Mouse (Mus musculus): ENCODE measurements around the gene Cobl. TPM values are rescaled to one million over a fixed set of nuclear protein-coding genes. Genes with fewer than 3 reads are reported as not detected.

The Cobl gene
- total and polyA plus RNA-seq, 2 experiments from 2014 or later = 20.5 to 42.5 TPM

DNA sequence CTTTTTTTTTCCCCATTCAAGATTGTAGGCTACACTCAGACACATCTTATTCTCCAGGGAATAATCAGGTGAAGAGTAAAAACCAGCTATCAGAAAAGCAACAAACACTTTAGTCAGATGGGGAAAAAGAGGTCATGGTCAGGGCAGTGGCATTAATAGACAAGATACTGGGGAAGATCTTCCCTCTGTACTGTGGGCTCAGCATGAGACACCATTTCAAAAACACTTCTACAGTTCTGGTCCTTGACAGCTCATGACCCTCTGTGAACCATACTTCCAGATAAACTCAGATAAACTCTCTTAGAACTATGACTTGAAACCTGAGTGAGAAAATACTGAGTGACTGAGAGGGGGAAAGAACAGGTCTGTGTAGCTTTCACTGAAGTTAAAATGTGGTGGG lies 29.0 kb upstream of the Cobl start:
- H3K4me1 ChIP-seq (ENCODE audit: control insufficient read depth, insufficient read depth) = no peaks in the 10 kb centered on the region
- no peaks in the 10 kb centered on the region for H3K9me3 ChIP-seq (replicated peaks; ENCODE audit: control insufficient read depth, low read length)
- H3K36me3 ChIP-seq (replicated peaks; ENCODE audit: control insufficient read depth, insufficient read depth, low read length) = no peaks in the 10 kb centered on the region
- TF ChIP-seq EP300 (IDR thresholded peaks at IDR 0.05; ENCODE audit: low read depth) (no peak), CTCF (IDR thresholded peaks at IDR 0.05; ENCODE audit: low read depth) (no peak)
- no peak overlapping the region for H3K27ac ChIP-seq (ENCODE audit: low read depth)
- H3K27me3 ChIP-seq (ENCODE audit: control insufficient read depth, insufficient read depth, low read length) = no peaks in the 10 kb centered on the region
- no peak for DNase-seq (ENCODE audit: low spot score)
- no peak for ATAC-seq (ENCODE audit: insufficient read depth, low read depth)
- H3K9ac ChIP-seq (replicated peaks; ENCODE audit: low read depth, low read length) = no peak overlapping the region
- H3K4me3 ChIP-seq (ENCODE audit: low read depth, low read length) = no peak overlapping the region
- no peak overlapping the region for H3K4me2 ChIP-seq (ENCODE audit: low read depth, low read length)

- TF ChIP-seq CTCF (IDR thresholded peaks at IDR 0.05; ENCODE audit: low read depth) = no peak
- TF ChIP-seq EP300 (IDR thresholded peaks at IDR 0.05; ENCODE audit: low read depth) = no peak
- H3K27ac ChIP-seq (ENCODE audit: low read depth) = no peak overlapping the region
- H3K27me3 ChIP-seq (ENCODE audit: control insufficient read depth, insufficient read depth, low read length) = no peaks in the 10 kb centered on the region
- ATAC-seq (ENCODE audit: insufficient read depth, low read depth) (no peak), DNase-seq (ENCODE audit: low spot score) (no peak)
- H3K4me3 ChIP-seq (ENCODE audit: low read depth, low read length) = no peak overlapping the region
- H3K4me1 ChIP-seq (ENCODE audit: control insufficient read depth, insufficient read depth) = no peaks in the 10 kb centered on the region
- WGBS = 79% methylated on average over 3 of the region's 3 CpGs
- H3K36me3 ChIP-seq (replicated peaks; ENCODE audit: control insufficient read depth, insufficient read depth, low read length) = no peaks in the 10 kb centered on the region
- H3K9ac ChIP-seq (replicated peaks; ENCODE audit: low read depth, low read length) = no peak overlapping the region
- no peak overlapping the region for H3K4me2 ChIP-seq (ENCODE audit: low read depth, low read length)
- no peaks in the 10 kb centered on the region for H3K9me3 ChIP-seq (replicated peaks; ENCODE audit: control insufficient read depth, low read length)
These were observed 15.2 kb upstream of the Cobl start for GRCm38 (mm10) chr11:12479856-12480403.

GRCm38 (mm10) chr11:12474299-12474935 lies 9.7 kb upstream of the Cobl start:
- Histone ChIP-seq H3K9me3 (replicated peaks; ENCODE audit: control insufficient read depth, low read length) (no peaks in the 10 kb centered on the region), H3K4me1 (ENCODE audit: control insufficient read depth, insufficient read depth) (no peaks in the 10 kb centered on the region), H3K36me3 (replicated peaks; ENCODE audit: control insufficient read depth, insufficient read depth, low read length) (no peaks in the 10 kb centered on the region), H3K27ac (ENCODE audit: low read depth) (no peak overlapping the region), H3K4me2 (ENCODE audit: low read depth, low read length) (no peak overlapping the region), H3K4me3 (ENCODE audit: low read depth, low read length) (no peak overlapping the region), H3K27me3 (ENCODE audit: control insufficient read depth, insufficient read depth, low read length) (no peaks in the 10 kb centered on the region), H3K9ac (replicated peaks; ENCODE audit: low read depth, low read length) (no peak overlapping the region)
- TF ChIP-seq CTCF (IDR thresholded peaks at IDR 0.05; ENCODE audit: low read depth) = no peak
- no peak for TF ChIP-seq EP300 (IDR thresholded peaks at IDR 0.05; ENCODE audit: low read depth)
- 72% methylated on average over 5 of the region's 5 CpGs for WGBS
- DNase-seq (ENCODE audit: low spot score) (no peak), ATAC-seq (ENCODE audit: insufficient read depth, low read depth) (no peak)

DNA sequence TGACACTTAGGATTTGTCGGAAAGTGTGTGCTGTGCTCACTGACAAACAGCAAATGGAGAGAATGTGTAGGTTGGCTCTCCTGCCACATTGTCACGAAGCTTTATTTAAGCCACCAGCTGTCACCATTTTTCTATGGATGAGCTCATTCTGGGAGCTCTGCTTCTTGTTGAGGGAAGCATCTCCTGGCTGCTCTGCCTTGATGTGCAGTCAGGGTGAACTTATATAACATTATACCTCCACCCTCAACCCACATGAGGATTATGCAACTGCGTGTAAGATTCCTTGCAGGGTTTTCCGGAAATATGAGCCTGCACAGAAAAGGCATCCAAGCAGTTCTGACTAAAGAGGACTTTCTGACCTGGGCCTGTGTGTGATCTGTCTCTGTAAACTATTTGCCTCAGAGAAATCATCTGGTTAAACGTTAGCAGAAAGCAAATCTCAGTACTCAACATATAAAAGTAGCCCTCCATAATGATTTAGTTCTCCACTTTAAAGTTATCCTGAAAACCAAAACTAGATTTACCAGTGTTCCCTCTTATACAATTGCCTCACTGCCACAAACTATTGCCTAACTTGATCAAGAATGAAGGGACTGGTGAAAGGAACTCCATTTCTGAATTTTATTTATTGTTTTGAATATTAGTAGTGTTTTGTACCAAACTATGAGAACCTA lies 9.0 kb upstream of the Cobl start:
- Histone ChIP-seq H3K4me1 (ENCODE audit: control insufficient read depth, insufficient read depth) (no peaks in the 10 kb centered on the region), H3K9me3 (replicated peaks; ENCODE audit: control insufficient read depth, low read length) (no peaks in the 10 kb centered on the region), H3K36me3 (replicated peaks; ENCODE audit: control insufficient read depth, insufficient read depth, low read length) (no peaks in the 10 kb centered on the region), H3K4me2 (ENCODE audit: low read depth, low read length) (no peak overlapping the region), H3K4me3 (ENCODE audit: low read depth, low read length) (no peak overlapping the region), H3K9ac (replicated peaks; ENCODE audit: low read depth, low read length) (no peak overlapping the region), H3K27ac (ENCODE audit: low read depth) (no peak overlapping the region), H3K27me3 (ENCODE audit: control insufficient read depth, insufficient read depth, low read length) (no peaks in the 10 kb centered on the region)
- WGBS = 67% methylated on average over 5 of the region's 5 CpGs
- TF ChIP-seq CTCF (IDR thresholded peaks at IDR 0.05; ENCODE audit: low read depth) (no peak), EP300 (IDR thresholded peaks at IDR 0.05; ENCODE audit: low read depth) (no peak)
- no peak for ATAC-seq (ENCODE audit: insufficient read depth, low read depth)
- no peak for DNase-seq (ENCODE audit: low spot score)

GRCm38 (mm10) chr11:12469638-12470037 lies 4.9 kb upstream of the Cobl start:
- H3K9me3 ChIP-seq (replicated peaks; ENCODE audit: control insufficient read depth, low read length) = no peaks in the 10 kb centered on the region
- no peak overlapping the region for H3K4me2 ChIP-seq (ENCODE audit: low read depth, low read length)
- no peak overlapping the region for H3K4me3 ChIP-seq (ENCODE audit: low read depth, low read length)
- ATAC-seq (ENCODE audit: insufficient read depth, low read depth) = no peak
- no peak overlapping the region for H3K9ac ChIP-seq (replicated peaks; ENCODE audit: low read depth, low read length)
- H3K36me3 ChIP-seq (replicated peaks; ENCODE audit: control insufficient read depth, insufficient read depth, low read length) = no peaks in the 10 kb centered on the region
- no peaks in the 10 kb centered on the region for H3K4me1 ChIP-seq (ENCODE audit: control insufficient read depth, insufficient read depth)
- no peaks in the 10 kb centered on the region for H3K27me3 ChIP-seq (ENCODE audit: control insufficient read depth, insufficient read depth, low read length)
- H3K27ac ChIP-seq (ENCODE audit: low read depth) = no peak overlapping the region
- no peak for DNase-seq (ENCODE audit: low spot score)
- TF ChIP-seq EP300 (IDR thresholded peaks at IDR 0.05; ENCODE audit: low read depth) (no peak), CTCF (IDR thresholded peaks at IDR 0.05; ENCODE audit: low read depth) (no peak)
- 67% methylated on average over 1 of the region's 1 CpGs for WGBS
